In genomic region chr12:76216716-76217115, GRCm38 (mm10) we compare ENCODE assay signal across 39 mouse cellular contexts. TPM values are rescaled to one million over a fixed set of nuclear protein-coding genes. Genes with fewer than 3 reads are reported as not detected.
DNase-seq lines count a peak whose midpoint lies in the region; ATAC-seq lines count a peak whose summit lies in the region.
"Had no signal": no experiment of that assay in that cellular context is flagged by ENCODE, and none has a peak within 500 bp of the region (broad histone marks: within the 10 kb centered on the region; RNA-seq: fewer than 3 reads in every experiment).

No protein-coding gene starts in this region.

- 47% methylated on average over 11 of the region's 11 CpGs for WGBS in heart, embryonic 13.5 days
- WGBS in lung, embryonic 15.5 days, result 58% methylated on average over 11 of the region's 11 CpGs

- no peak overlapping the region for H3K27ac ChIP-seq in heart, embryonic 13.5 days (replicated peaks)
- H3K27ac ChIP-seq in lung, embryonic 15.5 days, result no peak overlapping the region
- H3K27ac ChIP-seq: embryonic facial prominence, embryonic 12.5 days; forebrain, embryonic 10.5 days; forebrain, embryonic 15.5 days; gastrocnemius, adult 2 months; kidney, embryonic 15.5 days; liver, embryonic 14.5 days; midbrain, embryonic 13.5 days had no signal

- peak overlapping the region; percentile 29; the same call in 1 of the 2 replicates for H3K4me2 ChIP-seq in heart, embryonic 13.5 days
- peak overlapping the region; percentile 14; the same call in 1 of the 2 replicates for H3K4me2 ChIP-seq in lung, embryonic 15.5 days
- H3K4me2 ChIP-seq: embryonic facial prominence, embryonic 12.5 days; forebrain, embryonic 15.5 days; kidney, embryonic 15.5 days; midbrain, embryonic 13.5 days had no signal

- no peak for ATAC-seq in heart, embryonic 13.5 days (ENCODE audit: extremely low read depth, insufficient number of reproducible peaks, low FRiP score, low TSS enrichment)
- ATAC-seq in lung, embryonic 15.5 days (ENCODE audit: borderline replicate concordance, extremely low read depth, low FRiP score, low TSS enrichment), result 0 out of 2 replicates have a peak, but pooled peaks have one; percentile 31
- no peak for ATAC-seq in megakaryocyte-erythroid progenitor cell, adult 5-6 weeks (replicated peaks; ENCODE audit: low FRiP score, low TSS enrichment, poor library complexity, severe bottlenecking)
- ATAC-seq: forebrain, embryonic 15.5 days; hindbrain, embryonic 16.5 days; midbrain, embryonic 13.5 days had no signal

- no peak overlapping the region for H3K9ac ChIP-seq in heart, embryonic 13.5 days
- H3K9ac ChIP-seq in lung, embryonic 15.5 days, result no peak overlapping the region
- H3K9ac ChIP-seq: embryonic facial prominence, embryonic 12.5 days; forebrain, embryonic 15.5 days; kidney, embryonic 15.5 days; liver, embryonic 14.5 days; midbrain, embryonic 13.5 days had no signal

- H3K4me1 ChIP-seq in heart, embryonic 13.5 days, result peaks cover 24% of the 10 kb centered on the region
- no peaks in the 10 kb centered on the region for H3K4me1 ChIP-seq in lung, embryonic 15.5 days
- H3K4me1 ChIP-seq: forebrain, embryonic 15.5 days; kidney, embryonic 15.5 days; midbrain, embryonic 13.5 days had no signal

- intact Hi-C loops in heart, postnatal 10 days (cut with DNase I), result no loop called here

- no peaks in the 10 kb centered on the region for H3K27me3 ChIP-seq in heart, embryonic 13.5 days (replicated peaks)
- no peaks in the 10 kb centered on the region for H3K27me3 ChIP-seq in lung, embryonic 15.5 days
- H3K27me3 ChIP-seq: embryonic facial prominence, embryonic 12.5 days; forebrain, embryonic 15.5 days; kidney, embryonic 15.5 days; midbrain, embryonic 13.5 days had no signal

- no peaks in the 10 kb centered on the region for H3K36me3 ChIP-seq in heart, embryonic 13.5 days
- no peaks in the 10 kb centered on the region for H3K36me3 ChIP-seq in lung, embryonic 15.5 days
- H3K36me3 ChIP-seq: embryonic facial prominence, embryonic 12.5 days; forebrain, embryonic 10.5 days; forebrain, embryonic 15.5 days; kidney, embryonic 15.5 days; midbrain, embryonic 13.5 days had no signal

- no peaks in the 10 kb centered on the region for H3K9me3 ChIP-seq in heart, embryonic 13.5 days
- no peaks in the 10 kb centered on the region for H3K9me3 ChIP-seq in lung, embryonic 15.5 days
- H3K9me3 ChIP-seq: embryonic facial prominence, embryonic 12.5 days; forebrain, embryonic 10.5 days; forebrain, embryonic 15.5 days; kidney, embryonic 15.5 days; megakaryocyte, embryonic 14.5 days; midbrain, embryonic 13.5 days had no signal

- no peak for DNase-seq in heart, postnatal 10 days
- DNase-seq in lung, adult 18-20 months, result no peak
- peak; percentile 95 for DNase-seq in ES-CJ7 (ENCODE audit: low read depth, low spot score)
- DNase-seq in WW6 (ENCODE audit: low read depth, low spot score), result peak; percentile 54
- DNase-seq in Muller cell, postnatal 12 days (ENCODE audit: inconsistent ontology term), result no peak
- DNase-seq: adrenal gland, postnatal 10 days; B cell, adult 2 months; cerebellum, adult 8-10 months; cerebellum, postnatal 25 days; gastrocnemius, adult 2 months; gastrocnemius, postnatal 36 days; kidney, adult 18-20 months; kidney, postnatal 25 days; liver; lung, postnatal 14 days; retina, postnatal 1 day; right cerebral cortex, postnatal 14 days had no signal

- no peak overlapping the region for H3K4me3 ChIP-seq in heart, embryonic 13.5 days
- H3K4me3 ChIP-seq in lung, embryonic 15.5 days, result no peak overlapping the region
- H3K4me3 ChIP-seq: embryonic facial prominence, embryonic 12.5 days; forebrain, embryonic 10.5 days; forebrain, embryonic 15.5 days; gastrocnemius, adult 2 months; kidney, embryonic 15.5 days; megakaryocyte, embryonic 14.5 days; midbrain, embryonic 13.5 days had no signal

RNA-seq across cellular contexts. Expression of gene Tex21, which starts 29.8 kb away (rescaled TPM):
- polyA plus RNA-seq in heart, embryonic 13.5 days (2015; fragmentation: Nextera tagmentation; extraction: Ambion mirVana), result 0.22 and 0.35 TPM in 2 replicates
- total RNA-seq in heart, postnatal 10 days (2021), result not detected
- not detected in 2 replicates for polyA plus RNA-seq in lung, embryonic 15.5 days (2015; fragmentation: Nextera tagmentation; extraction: Ambion mirVana)
- 2.0 TPM in 1 of 2 replicates, not detected in the other for total RNA-seq in megakaryocyte-erythroid progenitor cell, adult 5-6 weeks (2014; fragmentation: Nextera tagmentation)
- total RNA-seq in megakaryocyte-erythroid progenitor cell, adult 5-6 weeks (2017), result 1.9 and 2.9 TPM in 2 replicates
- total RNA-seq: adrenal gland, postnatal 10 days; gastrocnemius, adult 2 months; gastrocnemius, postnatal 36 days; heart, adult 8-10 months; layer of hippocampus, adult 18-20 months; layer of hippocampus, postnatal 10 days; left cerebral cortex, adult 18-20 months; left cerebral cortex, postnatal 14 days had no signal
- polyA plus RNA-seq: embryonic facial prominence, embryonic 12.5 days; forebrain, embryonic 10.5 days; forebrain, embryonic 15.5 days; frontal cortex, adult 2 months; hindbrain, embryonic 11.5 days; hindbrain, embryonic 16.5 days; intestine, embryonic 14.5 days; kidney, embryonic 15.5 days; limb, embryonic 11.5 days; midbrain, embryonic 13.5 days; small intestine, adult 2 months; stomach, embryonic 14.5 days had no signal

RNA-seq across cellular contexts. Expression of gene Mthfd1, which starts 38.4 kb away (rescaled TPM):
- polyA plus RNA-seq in heart, embryonic 13.5 days (2015; fragmentation: Nextera tagmentation; extraction: Ambion mirVana), result 40.1 and 41.0 TPM in 2 replicates
- 10 to 100 TPM; 29.9 to 31.1 TPM for total RNA-seq in heart, postnatal 10 days (2021)
- polyA plus RNA-seq in lung, embryonic 15.5 days (2015; fragmentation: Nextera tagmentation; extraction: Ambion mirVana), result 97.4 and 99.8 TPM in 2 replicates
- total RNA-seq in megakaryocyte-erythroid progenitor cell, adult 5-6 weeks (2014; fragmentation: Nextera tagmentation), result 306 and 318 TPM in 2 replicates
- total RNA-seq in megakaryocyte-erythroid progenitor cell, adult 5-6 weeks (2017), result 467 and 637 TPM in 2 replicates

RNA-seq across cellular contexts. Expression of gene Esr2, which starts 39.7 kb away (rescaled TPM):
- polyA plus RNA-seq in heart, embryonic 13.5 days (2015; fragmentation: Nextera tagmentation; extraction: Ambion mirVana), result 0.32 and 0.42 TPM in 2 replicates
- total RNA-seq in heart, postnatal 10 days (2021), result under 1 TPM in 1 of 2 experiments, not detected in 1; 0.10 TPM
- polyA plus RNA-seq in lung, embryonic 15.5 days (2015; fragmentation: Nextera tagmentation; extraction: Ambion mirVana), result 0.34 TPM in 2 replicates
- not detected in 2 replicates for total RNA-seq in megakaryocyte-erythroid progenitor cell, adult 5-6 weeks (2014; fragmentation: Nextera tagmentation)
- total RNA-seq in megakaryocyte-erythroid progenitor cell, adult 5-6 weeks (2017), result not detected in 2 replicates
- total RNA-seq: adrenal gland, postnatal 10 days; heart, adult 8-10 months had no signal
- polyA plus RNA-seq: intestine, embryonic 14.5 days had no signal

Comparison
In these comparisons a context has a peak if more than half of its experiments do, and no peak if none do; other contexts are left out.
1. DNase-seq: peak in ES-CJ7 (single experiment) and WW6 (single experiment); none in heart, postnatal 10 days (0 of 2), lung, adult 18-20 months (0 of 2) and Muller cell, postnatal 12 days (single experiment).
2. RNA of gene Mthfd1, which starts 38.4 kb away (total RNA-seq): 306 to 637 TPM in megakaryocyte-erythroid progenitor cell, adult 5-6 weeks; 29.9 to 31.1 TPM in heart, postnatal 10 days; every median in the first group is over 4 times any median in the second.